Mouse (Mus musculus): Measurements from ENCODE around the gene Trap1. TPM values are rescaled to one million over a fixed set of nuclear protein-coding genes. Genes with fewer than 3 reads are reported as not detected.
"Not testable (repeated sequence)": the region's sequence is repeated elsewhere in the genome, so short reads cannot be mapped to it uniquely, and the experiment has no call there.

Gene Trap1
- polyA plus RNA-seq (2016; fragmentation: Nextera tagmentation; extraction: Ambion mirVana): 96.1 and 100.0 TPM in 2 replicates

DNA sequence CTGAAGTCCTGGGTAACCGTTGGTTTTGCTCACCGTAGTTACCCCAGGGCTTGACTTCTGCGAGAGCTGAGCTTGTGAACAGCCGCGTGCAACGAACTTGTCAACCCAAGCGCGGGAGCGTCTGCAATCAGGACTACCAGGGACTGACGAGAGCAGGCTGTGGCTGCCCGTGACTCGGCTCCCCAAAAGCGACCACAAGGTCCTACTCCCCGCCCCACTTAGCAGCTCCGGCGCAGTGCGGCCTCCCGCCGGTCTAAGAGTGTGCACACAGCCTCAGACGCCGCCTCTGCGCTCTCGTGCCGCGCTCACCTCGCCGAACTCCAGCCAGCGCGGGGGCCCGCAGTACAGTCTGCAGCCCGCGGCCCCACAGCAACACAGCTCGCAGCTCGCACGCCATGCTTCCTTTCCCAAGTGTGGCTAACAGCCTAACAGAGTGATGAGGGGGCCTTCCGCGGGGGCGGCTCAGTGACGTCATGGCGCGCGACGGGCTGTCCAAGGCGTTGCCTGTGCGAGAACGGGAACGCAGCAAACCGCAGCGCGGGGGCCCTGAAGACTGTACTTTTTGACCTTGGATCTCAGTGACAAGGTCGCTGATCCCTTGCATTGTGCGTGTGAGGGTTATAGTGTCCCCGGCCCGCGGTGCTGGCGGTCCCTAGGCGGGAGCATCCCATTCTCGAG lies at the start of gene Trap1:
Gene Trap1, minus strand, starts transcription at position 444 of the 678 bp plus-strand sequence.
- H3K4me3 ChIP-seq: peak within 1 kb of the TSS; percentile 74
- peaks cover 17% of the 10 kb centered on the region for H3K4me1 ChIP-seq
- H3K36me3 ChIP-seq (replicated peaks): peaks cover 24% of the 10 kb centered on the region
- WGBS: under 1% methylated on average over 58 of the region's 58 CpGs
- H3K27me3 ChIP-seq (ENCODE audit: poor library complexity, severe bottlenecking): no peaks in the 10 kb centered on the region
- peak within 1 kb of the TSS; percentile 90 for H3K27ac ChIP-seq
- no peaks in the 10 kb centered on the region for H3K9me3 ChIP-seq
- DNase-seq (ENCODE audit: extremely low spot score, low spot score): peak; percentile 88

DNA sequence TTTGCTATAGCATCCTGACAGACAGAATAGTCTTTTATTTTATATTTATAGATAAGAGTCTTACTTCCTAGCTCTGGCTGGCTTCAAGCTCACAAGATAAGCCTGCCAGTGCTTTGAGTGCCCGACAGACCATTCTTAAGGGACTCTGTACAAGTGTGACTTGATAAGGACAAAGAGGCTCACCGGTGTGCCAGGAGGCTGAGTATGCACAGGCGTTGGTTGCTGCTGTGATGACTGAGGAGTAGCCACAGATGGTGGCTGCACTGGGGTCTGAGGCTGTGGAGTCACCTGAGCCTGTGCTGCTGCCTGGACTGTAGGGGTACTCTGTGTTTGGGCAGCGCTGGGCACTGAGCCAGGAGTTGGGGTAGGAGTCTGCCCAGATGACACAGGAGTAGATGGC lies 39.4 kb upstream of the Trap1 start:
- no peak for DNase-seq (ENCODE audit: extremely low spot score, low spot score)
- Histone ChIP-seq H3K9me3 (no peaks in the 10 kb centered on the region), H3K4me3 (no peak overlapping the region), H3K4me1 (no peaks in the 10 kb centered on the region), H3K36me3 (replicated peaks) (peaks cover 100% of the 10 kb centered on the region), H3K27ac (no peak overlapping the region), H3K27me3 (ENCODE audit: poor library complexity, severe bottlenecking) (no peaks in the 10 kb centered on the region)
- 95% methylated on average over 4 of the region's 4 CpGs for WGBS

- H3K4me1 ChIP-seq: no peaks in the 10 kb centered on the region
- no peak overlapping the region for H3K27ac ChIP-seq
- no peak overlapping the region for H3K4me3 ChIP-seq
- H3K9me3 ChIP-seq: no peaks in the 10 kb centered on the region
- peaks cover 84% of the 10 kb centered on the region for H3K36me3 ChIP-seq (replicated peaks)
- 89% methylated on average over 2 of the region's 2 CpGs for WGBS
- DNase-seq (ENCODE audit: extremely low spot score, low spot score): no peak
- H3K27me3 ChIP-seq (ENCODE audit: poor library complexity, severe bottlenecking): no peaks in the 10 kb centered on the region
Observed at GRCm38 (mm10) chr16:4100374-4100773, 22.7 kb upstream of the Trap1 start.

GRCm38 (mm10) chr16:4097521-4097920 lies 19.9 kb upstream of the Trap1 start:
- Histone ChIP-seq H3K9me3 (no peaks in the 10 kb centered on the region), H3K27ac (no peak overlapping the region), H3K36me3 (replicated peaks) (peaks cover 91% of the 10 kb centered on the region), H3K27me3 (ENCODE audit: poor library complexity, severe bottlenecking) (no peaks in the 10 kb centered on the region), H3K4me1 (no peaks in the 10 kb centered on the region), H3K4me3 (no peak overlapping the region)
- DNase-seq (ENCODE audit: extremely low spot score, low spot score): no peak
- 97% methylated on average over 1 of the region's 1 CpGs for WGBS

DNA sequence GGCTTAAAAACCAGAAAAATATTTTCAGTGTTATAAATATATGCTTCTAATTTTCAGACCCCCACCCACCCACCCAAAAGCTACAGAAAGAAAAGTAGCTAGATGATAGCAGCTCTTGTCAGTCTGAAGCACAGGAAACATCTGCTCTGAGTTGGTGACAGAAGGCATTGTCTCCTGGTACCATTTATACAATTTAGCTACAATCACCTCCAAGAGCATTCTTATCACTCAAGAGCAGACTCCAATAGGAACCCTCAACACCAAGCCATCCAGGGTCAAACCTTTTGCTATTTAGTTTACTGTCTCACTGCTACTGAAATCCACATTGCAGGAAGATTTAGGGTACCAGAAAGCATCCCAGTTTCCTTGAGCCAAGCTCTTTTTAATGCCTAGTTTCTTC lies 19.3 kb upstream of the Trap1 start:
- Histone ChIP-seq H3K27ac (no peak overlapping the region), H3K4me3 (no peak overlapping the region), H3K36me3 (replicated peaks) (peaks cover 96% of the 10 kb centered on the region), H3K4me1 (no peaks in the 10 kb centered on the region), H3K9me3 (no peaks in the 10 kb centered on the region), H3K27me3 (ENCODE audit: poor library complexity, severe bottlenecking) (no peaks in the 10 kb centered on the region)
- no peak for DNase-seq (ENCODE audit: extremely low spot score, low spot score)

DNA sequence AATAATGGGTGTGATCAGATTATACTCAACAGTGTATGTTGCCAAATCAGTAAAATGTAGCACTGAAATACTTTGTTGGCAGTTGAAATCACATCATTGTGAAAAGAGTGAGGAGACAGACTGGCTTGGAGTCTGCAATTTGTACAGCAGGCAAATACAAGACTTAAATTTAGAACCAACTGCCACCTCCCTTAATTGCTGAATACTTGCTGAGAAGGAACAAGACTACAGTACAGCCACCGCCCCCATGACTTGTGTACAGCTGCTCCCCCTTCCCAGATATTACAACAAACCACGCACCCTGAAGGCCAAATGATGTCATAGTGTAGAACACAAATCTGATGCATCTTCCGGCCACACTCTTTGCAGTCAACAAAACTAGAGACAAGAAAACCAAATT lies 18.5 kb upstream of the Trap1 start:
- H3K27ac ChIP-seq: no peak overlapping the region
- DNase-seq (ENCODE audit: extremely low spot score, low spot score): no peak

DNA sequence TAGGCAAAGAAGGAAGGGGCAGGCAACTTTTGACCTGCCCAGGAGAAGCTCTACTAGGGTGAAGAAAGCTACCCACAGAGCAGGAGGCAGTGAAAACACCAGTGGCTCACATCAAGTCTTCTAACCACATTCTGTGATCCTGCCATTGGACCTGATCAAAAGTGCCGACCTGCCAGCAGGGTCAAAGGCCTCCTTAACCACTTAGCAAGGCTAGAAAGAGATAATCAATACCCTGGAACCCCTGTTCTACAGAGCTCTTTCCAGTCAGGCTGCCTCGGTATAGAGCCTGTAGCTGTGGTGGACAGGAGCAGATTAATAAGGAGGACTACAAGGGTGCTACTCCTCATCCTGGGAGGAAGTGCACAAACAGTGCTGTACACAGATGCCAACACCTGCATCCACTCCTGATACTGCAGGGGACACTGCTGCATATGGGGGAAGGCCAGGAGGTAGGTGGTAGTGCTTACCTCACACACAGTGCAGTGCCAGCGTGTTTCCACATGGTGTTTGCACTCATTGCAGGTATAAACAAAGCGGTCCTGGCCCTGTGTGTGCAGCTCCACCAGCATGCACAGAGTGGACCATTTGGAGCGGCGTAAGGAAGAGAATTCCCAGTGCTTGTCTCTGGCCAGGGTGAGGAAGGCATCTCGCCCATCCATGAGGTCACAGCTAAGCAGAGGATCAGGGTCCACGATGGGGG lies 9.7 kb upstream of the Trap1 start:
- Histone ChIP-seq H3K4me3 (no peak overlapping the region), H3K4me1 (no peaks in the 10 kb centered on the region), H3K36me3 (replicated peaks) (peaks cover 99% of the 10 kb centered on the region), H3K27me3 (ENCODE audit: poor library complexity, severe bottlenecking) (no peaks in the 10 kb centered on the region), H3K9me3 (no peaks in the 10 kb centered on the region), H3K27ac (no peak overlapping the region)
- 96% methylated on average over 8 of the region's 8 CpGs for WGBS
- no peak for DNase-seq (ENCODE audit: extremely low spot score, low spot score)

More for the DNA sequence above, 18.5 kb upstream of the Trap1 start:
- Histone ChIP-seq H3K4me3 (no peak overlapping the region), H3K9me3 (no peaks in the 10 kb centered on the region), H3K4me1 (no peaks in the 10 kb centered on the region), H3K36me3 (replicated peaks) (peaks cover 96% of the 10 kb centered on the region), H3K27me3 (ENCODE audit: poor library complexity, severe bottlenecking) (no peaks in the 10 kb centered on the region)
- WGBS: 98% methylated on average over 3 of the region's 3 CpGs

GRCm38 (mm10) chr16:4085851-4086387 lies 8.3 kb upstream of the Trap1 start:
- Histone ChIP-seq H3K27me3 (ENCODE audit: poor library complexity, severe bottlenecking) (no peaks in the 10 kb centered on the region), H3K36me3 (replicated peaks) (peaks cover 94% of the 10 kb centered on the region), H3K27ac (no peak overlapping the region), H3K4me3 (no peak overlapping the region), H3K4me1 (no peaks in the 10 kb centered on the region), H3K9me3 (no peaks in the 10 kb centered on the region)
- no peak for DNase-seq (ENCODE audit: extremely low spot score, low spot score)
- WGBS: 96% methylated on average over 9 of the region's 9 CpGs

DNA sequence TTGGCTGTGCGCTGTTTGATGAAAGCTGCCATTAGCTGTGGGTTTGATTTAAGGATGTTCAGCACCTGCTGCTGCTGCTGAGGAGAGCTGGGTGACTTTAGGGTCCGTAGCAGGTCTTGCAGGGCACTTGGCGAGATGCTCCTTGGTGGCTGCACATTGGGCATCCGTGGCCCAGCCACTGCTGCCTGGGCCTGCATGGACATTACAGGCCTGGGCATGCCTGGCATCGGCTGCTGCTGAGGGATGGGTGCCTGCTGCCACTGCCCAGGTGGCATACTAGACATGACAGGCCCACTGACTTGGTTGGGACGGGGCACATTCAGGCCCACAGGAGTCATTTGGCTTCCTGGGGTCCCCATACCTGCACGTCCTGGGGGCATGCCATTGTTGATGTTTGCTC lies 7.4 kb upstream of the Trap1 start:
- WGBS: 98% methylated on average over 7 of the region's 7 CpGs

GRCm38 (mm10) chr16:4080419-4080818 lies 2.8 kb upstream of the Trap1 start:
- peaks cover 17% of the 10 kb centered on the region for H3K4me1 ChIP-seq
- WGBS: 83% methylated on average over 3 of the region's 3 CpGs
- H3K27me3 ChIP-seq (ENCODE audit: poor library complexity, severe bottlenecking); H3K9me3 ChIP-seq; H3K27ac ChIP-seq; DNase-seq (ENCODE audit: extremely low spot score, low spot score); H3K4me3 ChIP-seq: not testable (repeated sequence)
- peaks cover 39% of the 10 kb centered on the region for H3K36me3 ChIP-seq (replicated peaks)

More for the DNA sequence above, 7.4 kb upstream of the Trap1 start:
- Histone ChIP-seq H3K36me3 (replicated peaks) (peaks cover 86% of the 10 kb centered on the region), H3K4me1 (no peaks in the 10 kb centered on the region), H3K9me3 (no peaks in the 10 kb centered on the region), H3K4me3 (no peak overlapping the region), H3K27ac (no peak overlapping the region), H3K27me3 (ENCODE audit: poor library complexity, severe bottlenecking) (no peaks in the 10 kb centered on the region)
- DNase-seq (ENCODE audit: extremely low spot score, low spot score): no peak

- DNase-seq (ENCODE audit: extremely low spot score, low spot score): no peak
- 86% methylated on average over 1 of the region's 1 CpGs for whole genome bisulfite sequencing
- Histone ChIP-seq H3K4me1 (peaks cover 17% of the 10 kb centered on the region), H3K27ac (no peak overlapping the region), H3K4me3 (no peak overlapping the region), H3K9me3 (no peaks in the 10 kb centered on the region), H3K36me3 (replicated peaks) (peaks cover 32% of the 10 kb centered on the region), H3K27me3 (ENCODE audit: poor library complexity, severe bottlenecking) (no peaks in the 10 kb centered on the region)
Observed at GRCm38 (mm10) chr16:4079656-4080055, 2.0 kb upstream of the Trap1 start.

- H3K9me3 ChIP-seq; DNase-seq (ENCODE audit: extremely low spot score, low spot score); H3K27me3 ChIP-seq (ENCODE audit: poor library complexity, severe bottlenecking); H3K27ac ChIP-seq: not testable (repeated sequence)
- H3K4me1 ChIP-seq: peaks cover 17% of the 10 kb centered on the region
- H3K36me3 ChIP-seq (replicated peaks): peaks cover 25% of the 10 kb centered on the region
- 78% methylated on average over 10 of the region's 10 CpGs for WGBS
- H3K4me3 ChIP-seq: peak overlapping the region; percentile 74
Observed at GRCm38 (mm10) chr16:4078302-4078701, 675 bp upstream of the Trap1 start.

- DNase-seq (ENCODE audit: extremely low spot score, low spot score): no peak
- WGBS: 88% methylated on average over 3 of the region's 3 CpGs
- Histone ChIP-seq H3K27ac (no peak overlapping the region), H3K27me3 (ENCODE audit: poor library complexity, severe bottlenecking) (no peaks in the 10 kb centered on the region), H3K4me3 (no peak overlapping the region), H3K36me3 (replicated peaks) (peaks cover 13% of the 10 kb centered on the region; the same call in 1 of the 2 replicates), H3K4me1 (peaks cover 17% of the 10 kb centered on the region), H3K9me3 (no peaks in the 10 kb centered on the region)
Observed at GRCm38 (mm10) chr16:4074836-4075235, 2.8 kb downstream of the Trap1 start.
